Mouse (Mus musculus) cerebellum, adult 11-12 months (tissue): ENCODE measurements around the gene Sh3bp5l.

ENCODE experiments used
- DNase-seq: peaks from one replicate; pipeline ENCODE4 v3.0.0; 2022

Sh3bp5l gene

DNA sequence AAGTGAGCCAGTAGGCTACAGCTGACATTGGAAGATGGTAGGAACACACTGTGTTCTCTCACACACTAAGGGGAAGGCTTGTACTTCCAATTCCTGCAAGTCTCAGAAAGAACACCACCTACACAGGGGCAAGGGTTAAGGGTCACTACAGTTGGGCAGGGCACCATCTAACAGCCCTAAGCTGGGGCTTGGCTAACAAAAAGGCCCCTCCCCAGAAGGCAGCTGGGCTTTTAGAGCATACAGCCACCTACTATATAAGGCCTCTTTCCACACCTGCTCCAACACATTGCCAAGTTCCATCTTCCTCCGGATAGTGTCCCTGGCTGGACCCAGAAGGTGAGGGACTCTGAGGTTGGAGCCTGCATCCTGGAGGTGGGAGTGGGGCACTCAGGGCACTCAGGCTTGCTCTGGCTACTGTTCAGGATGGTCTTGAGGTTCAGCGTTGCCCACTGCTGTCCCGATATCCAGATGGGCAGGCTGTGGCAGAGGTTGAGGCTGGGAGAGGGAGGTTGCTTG is 48.3 kb downstream of the Sh3bp5l start, which contains the start of gene Lypd8:
Gene Lypd8, plus strand, starts transcription at position 281 of the 516 bp plus-strand sequence.
- no peak for DNase-seq

DNA sequence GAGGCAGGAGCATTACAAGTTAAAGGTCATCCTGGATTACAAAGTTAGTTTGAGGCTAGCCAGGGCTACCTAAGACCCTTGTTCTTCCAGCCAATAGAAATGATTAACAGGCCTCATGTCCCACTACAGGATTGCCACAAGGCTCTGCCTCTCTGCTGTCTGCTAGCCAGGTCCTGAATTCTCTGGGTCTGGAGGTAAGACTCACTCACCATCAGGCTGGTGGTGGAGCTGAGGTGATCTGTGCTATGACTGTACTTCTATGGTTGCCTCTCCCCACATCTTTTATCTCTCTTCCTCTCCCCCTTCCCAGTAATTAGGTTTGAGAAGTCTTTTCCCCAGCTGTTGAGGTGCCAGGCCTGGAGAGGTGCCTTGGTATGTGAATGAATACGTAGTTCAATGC is 49.0 kb downstream of the Sh3bp5l start:
- DNase-seq: no peak

DNA sequence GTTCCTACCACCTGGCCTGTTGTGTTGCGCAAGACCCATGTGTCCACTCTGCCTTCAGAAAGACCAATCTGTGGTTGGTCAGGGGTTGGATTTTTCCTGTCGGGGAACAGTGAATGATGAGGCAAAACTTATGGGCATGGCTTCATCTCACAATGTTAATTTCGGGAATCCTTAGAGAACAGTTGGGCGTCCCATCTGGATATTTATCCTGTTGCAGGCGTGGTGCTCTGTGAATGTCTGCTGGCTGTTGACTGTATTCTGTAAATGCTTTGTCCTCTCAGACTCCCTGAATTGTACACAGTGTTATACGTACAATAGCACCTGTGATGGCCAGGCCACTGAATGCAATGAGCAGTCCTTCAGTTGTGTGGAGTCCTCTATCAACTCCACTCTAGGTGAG is 51.9 kb downstream of the Sh3bp5l start:
- no peak for DNase-seq
